Mouse (Mus musculus): Measurements from ENCODE around the gene Ifit1bl2.
A peak's percentile ranks its signal among the peaks of the same experiment; 100 is the strongest.
"Not testable (repeated sequence)": the region's sequence is repeated elsewhere in the genome, so short reads cannot be mapped to it uniquely, and the experiment has no call there.

Ifit1bl2 gene

GRCm38 (mm10) chr19:34610118-34610517 is 30.4 kb downstream of the Ifit1bl2 start:
- not testable (repeated sequence) for DNase-seq (ENCODE audit: low read depth, low spot score)

- not testable (repeated sequence) for DNase-seq (ENCODE audit: low read depth, low spot score)
These were observed 33.1 kb downstream of the Ifit1bl2 start, which contains the start of gene Ifit3b for GRCm38 (mm10) chr19:34607237-34608051. Gene Ifit3b, plus strand, starts transcription at chr19:34607970.

- DNase-seq (ENCODE audit: low read depth, low spot score) = no peak
These were observed 35.1 kb downstream of the Ifit1bl2 start for GRCm38 (mm10) chr19:34605472-34605871.

- DNase-seq (ENCODE audit: low read depth, low spot score) = not testable (repeated sequence)
These were observed 38.7 kb downstream of the Ifit1bl2 start, which contains the start of gene Ifit1bl1 for GRCm38 (mm10) chr19:34601888-34602287. Gene Ifit1bl1, minus strand, starts transcription at chr19:34601956.

GRCm38 (mm10) chr19:34599250-34599649 is 41.3 kb downstream of the Ifit1bl2 start:
- DNase-seq (ENCODE audit: low read depth, low spot score) = not testable (repeated sequence)

- DNase-seq (ENCODE audit: low read depth, low spot score) = peak; percentile 39
These were observed 42.2 kb downstream of the Ifit1bl2 start for GRCm38 (mm10) chr19:34598341-34598740.

- DNase-seq (ENCODE audit: low read depth, low spot score) = no peak
These were observed 43.7 kb downstream of the Ifit1bl2 start for GRCm38 (mm10) chr19:34596811-34597210.

- not testable (repeated sequence) for DNase-seq (ENCODE audit: low read depth, low spot score)
These were observed 46.0 kb downstream of the Ifit1bl2 start for GRCm38 (mm10) chr19:34594523-34594922.

GRCm38 (mm10) chr19:34593456-34593855 is 47.1 kb downstream of the Ifit1bl2 start:
- DNase-seq (ENCODE audit: low read depth, low spot score) = no peak

- DNase-seq (ENCODE audit: low read depth, low spot score) = no peak
These were observed 51.6 kb downstream of the Ifit1bl2 start for GRCm38 (mm10) chr19:34588959-34589358.

- not testable (repeated sequence) for DNase-seq (ENCODE audit: low read depth, low spot score)
These were observed 52.4 kb downstream of the Ifit1bl2 start for GRCm38 (mm10) chr19:34587898-34588692.

GRCm38 (mm10) chr19:34585740-34586458 is 54.6 kb downstream of the Ifit1bl2 start:
- DNase-seq (ENCODE audit: low read depth, low spot score) = not testable (repeated sequence)

GRCm38 (mm10) chr19:34583126-34583766 is 57.3 kb downstream of the Ifit1bl2 start, which contains the start of gene Ifit3:
Gene Ifit3, plus strand, starts transcription at chr19:34583531.
- DNase-seq (ENCODE audit: low read depth, low spot score) = not testable (repeated sequence)

- not testable (repeated sequence) for DNase-seq (ENCODE audit: low read depth, low spot score)
These were observed 57.8 kb downstream of the Ifit1bl2 start for GRCm38 (mm10) chr19:34582696-34583095.

GRCm38 (mm10) chr19:34577121-34577520 is 63.4 kb downstream of the Ifit1bl2 start:
- DNase-seq (ENCODE audit: low read depth, low spot score) = no peak

- DNase-seq (ENCODE audit: low read depth, low spot score) = no peak
These were observed 66.9 kb downstream of the Ifit1bl2 start for GRCm38 (mm10) chr19:34573650-34574049.

- DNase-seq (ENCODE audit: low read depth, low spot score) = no peak
These were observed 69.5 kb downstream of the Ifit1bl2 start for GRCm38 (mm10) chr19:34571080-34571479.

- DNase-seq (ENCODE audit: low read depth, low spot score) = no peak
These were observed 70.6 kb downstream of the Ifit1bl2 start for GRCm38 (mm10) chr19:34569896-34570476.

GRCm38 (mm10) chr19:34568988-34569895 is 71.3 kb downstream of the Ifit1bl2 start:
- no peak for DNase-seq (ENCODE audit: low read depth, low spot score)

Measured in brain, embryonic 18.5 days (tissue).